Mouse (Mus musculus) adrenal gland, postnatal 10 days (tissue): ENCODE measurements around the gene Ugt1a9. TPM values are rescaled to one million over a fixed set of nuclear protein-coding genes. Genes with fewer than 3 reads are reported as not detected.
A peak's percentile ranks its signal among the peaks of the same experiment; 100 is the strongest.
"Not testable (repeated sequence)": the region's sequence is repeated elsewhere in the genome, so short reads cannot be mapped to it uniquely, and the experiment has no call there.

Source experiments
- DNase-seq: peaks from one replicate; pipeline ENCODE4 v3.0.0; 2021; ENCODE audit warnings: mixed read lengths
- total RNA-seq, 2 experiments: library from RNA; stranded (reverse); gene quantifications; 2 replicates each; pipeline ENCODE4 v1.2.3; 2021

The Ugt1a9 gene
- total RNA-seq, 2 experiments from 2014 or later: 4.1 to 6.3 TPM

DNA sequence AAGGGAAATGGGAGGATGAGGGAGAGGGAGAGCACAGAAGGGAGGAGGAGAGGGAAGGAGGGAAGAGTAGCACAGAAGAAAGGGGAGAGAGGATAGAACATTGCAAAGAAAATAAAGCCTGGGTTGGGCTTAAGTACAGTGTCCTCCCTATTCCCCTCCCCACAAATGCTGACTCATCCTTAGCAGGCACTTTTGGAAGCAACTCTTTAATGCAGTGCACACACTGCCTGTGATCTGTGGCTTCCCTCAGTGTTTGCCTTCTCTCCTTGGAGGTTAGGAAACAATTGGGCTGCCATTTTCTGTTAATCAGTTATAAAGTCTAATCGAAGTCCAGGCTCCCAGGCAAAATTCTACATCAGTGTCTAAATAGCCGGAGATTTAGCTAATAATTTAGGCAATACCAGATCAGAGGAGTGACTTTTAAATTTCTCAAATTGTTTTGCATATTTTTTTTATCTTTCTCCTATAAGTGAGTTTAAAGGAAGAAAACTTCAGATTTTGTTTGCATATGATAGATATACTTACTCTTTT is 38.5 kb downstream of the Ugt1a9 start:
- DNase-seq: not testable (repeated sequence)

DNA sequence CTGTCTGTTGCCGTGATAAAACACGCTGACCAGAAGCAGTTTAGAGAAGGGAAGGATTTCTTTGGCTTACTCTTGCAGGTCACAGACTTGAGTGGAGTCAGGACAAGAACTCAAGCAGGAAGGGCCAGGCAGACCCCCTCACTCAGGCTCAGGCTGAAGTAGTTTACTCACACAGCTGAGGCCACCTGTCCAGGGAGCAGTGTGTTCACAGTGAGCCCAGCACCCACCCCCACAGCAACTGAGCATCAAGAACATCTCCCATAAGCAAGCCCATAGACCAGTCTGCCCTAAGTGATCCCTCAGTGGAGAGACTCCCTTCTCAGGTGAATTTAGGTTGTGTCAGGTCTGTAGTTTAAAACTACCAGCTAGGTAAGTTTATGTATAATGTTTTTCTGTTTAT is 39.0 kb downstream of the Ugt1a9 start:
- DNase-seq: not testable (repeated sequence)

DNA sequence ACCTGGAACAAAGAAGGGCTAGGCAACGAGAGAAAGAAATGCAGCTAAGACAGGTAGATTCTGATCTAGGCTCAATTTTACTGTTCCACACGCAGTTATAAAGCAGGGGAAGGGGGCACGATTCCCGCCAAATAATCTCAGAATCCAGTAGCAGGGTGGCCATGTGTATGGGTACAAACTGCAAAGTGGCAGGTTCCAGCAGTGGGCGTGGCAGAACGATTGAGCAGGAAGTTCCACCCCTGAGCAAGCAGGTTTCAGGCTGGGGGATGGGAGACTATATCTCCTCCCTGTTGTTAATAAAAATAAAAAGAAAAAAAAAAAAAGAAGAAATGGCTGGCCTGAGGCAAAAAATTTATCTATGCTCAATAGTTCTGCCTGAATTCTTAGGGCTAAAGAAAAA is 42.2 kb downstream of the Ugt1a9 start:
- not testable (repeated sequence) for DNase-seq

DNA sequence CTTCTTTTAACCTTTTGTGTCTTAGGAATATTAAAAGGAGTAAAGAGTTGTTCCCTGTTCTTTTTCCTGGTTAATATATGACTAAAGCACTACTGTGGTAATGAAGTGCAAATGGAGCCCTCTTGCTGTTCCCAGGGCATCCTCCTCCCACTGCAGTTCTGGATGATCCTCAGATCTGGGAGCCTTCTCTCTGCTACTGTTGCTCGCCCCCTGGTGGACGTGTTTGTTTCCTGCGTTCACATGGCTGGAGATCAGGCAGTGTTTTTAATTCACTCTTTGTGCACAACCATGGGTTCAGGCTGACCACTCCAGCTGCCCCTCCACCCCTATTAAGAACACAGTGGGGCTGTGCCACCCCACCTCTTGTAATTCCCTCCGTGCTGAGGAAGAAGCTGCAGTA is 50.0 kb downstream of the Ugt1a9 start:
- DNase-seq: not testable (repeated sequence)

DNA sequence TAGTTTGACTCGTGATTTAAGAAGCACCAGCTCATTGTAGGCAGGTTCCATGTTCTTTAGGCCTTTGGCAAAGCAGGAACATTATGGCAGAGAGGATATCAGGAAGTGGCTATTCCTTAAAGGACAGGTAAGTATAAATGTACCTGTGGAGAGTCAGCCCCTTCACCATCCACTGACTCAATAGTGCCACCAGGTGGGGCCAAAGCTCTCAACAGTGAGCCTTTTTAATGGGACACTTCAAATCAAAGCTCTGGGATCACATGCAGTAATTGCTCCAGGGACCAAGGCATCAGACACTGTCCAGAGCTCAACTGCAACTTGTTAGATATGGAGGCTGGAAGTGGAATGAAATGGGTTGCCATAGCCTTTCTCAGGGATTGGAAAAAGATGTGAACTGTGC is 50.9 kb downstream of the Ugt1a9 start:
- peak; percentile 55 for DNase-seq

DNA sequence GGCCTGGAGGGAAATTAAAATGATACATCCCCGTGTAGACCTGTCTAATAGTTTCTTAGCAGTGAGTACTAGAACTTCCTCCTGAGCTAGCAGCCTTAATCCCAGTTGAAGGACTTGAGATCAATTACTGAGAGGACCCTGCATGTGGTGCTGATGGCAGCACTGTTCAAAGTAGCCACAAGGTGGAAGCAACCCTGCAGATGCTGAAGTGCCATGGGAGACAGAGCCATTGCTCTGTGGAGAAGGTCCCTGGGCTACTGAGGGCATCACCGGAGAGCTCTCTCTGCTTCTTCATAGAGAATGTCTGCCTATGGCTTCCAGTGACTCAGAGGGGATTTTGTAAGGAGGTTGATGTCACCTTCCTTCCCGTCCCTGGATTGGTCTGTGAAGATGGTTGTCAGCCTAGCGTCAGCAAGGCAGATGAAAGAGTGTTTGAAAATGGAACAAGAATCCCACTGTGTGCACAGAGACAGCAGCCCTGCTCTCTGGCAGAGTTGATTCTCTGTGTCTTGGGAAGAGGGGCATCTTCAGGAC is 55.3 kb downstream of the Ugt1a9 start:
- DNase-seq: peak; percentile 7

DNA sequence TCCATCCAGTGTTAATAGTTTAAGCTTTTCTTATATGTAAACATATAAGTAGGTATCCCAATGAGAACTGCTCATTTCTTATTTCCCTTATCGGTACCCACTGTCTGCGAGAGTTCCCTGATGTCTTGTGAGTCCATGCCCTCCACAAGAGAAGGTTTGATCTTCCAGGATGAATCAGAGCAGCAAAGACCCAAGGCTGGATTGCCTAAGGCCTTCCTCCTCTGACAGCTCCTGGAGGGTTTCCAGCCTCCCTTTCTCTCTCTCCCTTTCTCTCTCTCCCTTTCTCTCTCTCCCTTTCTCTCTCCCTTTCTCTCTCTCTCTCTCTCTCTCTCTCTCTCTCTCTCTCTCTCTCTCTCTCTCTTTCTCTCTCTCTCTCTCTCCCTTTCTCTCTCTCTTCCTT is 58.5 kb downstream of the Ugt1a9 start:
- DNase-seq: peak; percentile 48

DNA sequence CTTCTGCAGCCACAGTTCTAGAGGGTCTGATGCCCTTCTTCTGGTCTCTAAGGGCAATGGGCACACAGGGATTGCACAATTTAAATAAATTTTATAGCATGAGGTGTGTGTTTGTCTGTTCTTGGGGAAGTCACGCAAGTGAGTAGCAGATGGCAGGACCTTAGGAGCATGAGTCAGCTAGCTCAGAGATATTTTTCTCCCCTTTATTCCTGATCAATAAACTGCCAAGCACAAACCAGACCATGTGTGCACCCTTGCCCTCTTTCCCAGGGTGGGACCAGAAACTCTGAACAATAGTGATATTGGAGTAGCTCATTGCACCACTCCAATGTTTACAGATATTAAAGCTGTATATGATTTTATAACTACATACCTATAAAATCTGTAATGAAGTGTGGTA is 59.6 kb downstream of the Ugt1a9 start:
- not testable (repeated sequence) for DNase-seq

DNA sequence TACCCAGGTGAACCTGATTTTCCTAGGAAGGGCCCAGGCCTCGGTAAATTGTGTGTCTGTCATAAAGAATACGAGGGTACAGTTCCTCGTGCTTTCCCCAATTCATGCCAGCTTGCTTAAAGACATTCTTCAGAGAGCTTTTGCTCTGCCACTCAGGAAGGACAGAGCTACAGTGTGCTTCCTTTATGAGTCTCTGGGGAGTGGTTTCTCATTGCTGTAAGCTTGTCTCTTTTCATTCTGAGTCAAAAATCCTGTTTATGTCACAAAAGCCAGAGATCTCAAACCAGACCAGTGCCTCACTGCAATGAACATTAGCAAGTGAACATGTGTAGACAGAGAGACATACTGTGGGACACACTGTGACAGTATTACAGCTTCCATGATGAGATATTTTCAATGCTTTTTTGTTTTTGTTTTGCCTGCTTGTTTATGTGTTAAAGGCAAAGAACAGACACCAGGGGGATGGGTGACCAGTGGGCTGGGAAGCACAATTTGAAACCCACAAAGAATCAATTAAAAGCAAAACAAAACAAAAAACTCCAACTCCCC is 63.4 kb downstream of the Ugt1a9 start:
- DNase-seq: no peak

DNA sequence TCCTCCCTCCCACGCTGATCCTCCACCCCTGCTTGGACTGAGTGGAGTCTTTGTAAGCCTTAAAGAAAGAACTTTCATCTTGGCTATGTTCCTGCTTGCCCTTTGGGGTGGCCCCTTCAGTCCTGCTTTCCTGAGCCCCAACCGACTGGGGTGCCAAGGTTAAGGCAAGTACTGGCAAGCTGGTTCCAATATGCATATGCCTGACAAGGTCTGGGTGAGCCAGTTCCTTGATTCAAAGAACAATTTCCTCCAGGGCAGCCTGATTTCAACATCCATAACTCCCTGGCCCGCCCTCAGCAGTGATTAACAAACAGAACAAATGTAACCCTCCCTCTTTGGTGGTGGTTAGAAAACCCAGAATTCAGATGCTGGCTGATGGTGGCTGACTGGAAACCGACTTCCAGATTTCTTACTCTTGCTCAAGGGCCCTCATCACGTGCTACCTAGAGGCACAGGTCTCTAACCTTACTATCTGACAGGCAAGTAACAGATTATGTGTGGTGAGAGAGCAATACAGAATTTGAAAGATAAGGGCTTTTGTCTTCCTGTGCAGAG is 63.9 kb downstream of the Ugt1a9 start, which contains the start of gene Ugt1a6a:
Gene Ugt1a6a (plus strand): TSS at position 353 of the 555 bp plus-strand sequence.
- DNase-seq: peak; percentile 51

DNA sequence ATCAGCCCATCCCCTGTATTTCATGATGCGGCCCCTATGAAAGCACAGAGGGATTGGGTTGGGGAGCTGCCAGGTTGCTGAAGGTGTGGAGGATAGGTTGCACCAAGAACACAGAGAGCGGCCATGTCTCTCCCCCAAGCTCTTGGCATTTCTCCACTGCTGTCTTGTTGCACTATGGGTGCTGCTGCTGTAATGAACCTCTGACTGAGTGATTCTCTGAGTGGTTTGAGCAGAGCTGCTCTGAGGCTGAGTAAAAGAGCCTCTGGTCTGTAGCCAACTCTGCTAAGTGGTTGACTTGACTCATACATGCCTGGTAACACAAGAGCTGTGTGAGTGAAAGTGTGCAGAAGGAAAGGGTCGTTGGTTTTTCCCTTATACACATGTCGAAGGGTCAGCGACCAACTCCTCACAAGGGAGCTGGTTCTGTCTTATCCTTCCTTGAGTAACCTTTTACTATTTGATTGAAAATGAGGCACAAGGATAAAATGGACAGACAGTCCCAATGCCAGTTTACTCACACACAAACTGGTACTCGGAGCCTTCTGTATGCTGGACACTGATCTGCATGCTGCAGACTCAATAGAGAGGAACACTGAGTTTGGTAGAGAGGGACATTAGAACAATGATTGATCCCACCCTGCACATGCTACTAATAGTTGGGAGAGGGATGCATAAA is 64.8 kb downstream of the Ugt1a9 start:
- not testable (repeated sequence) for DNase-seq

DNA sequence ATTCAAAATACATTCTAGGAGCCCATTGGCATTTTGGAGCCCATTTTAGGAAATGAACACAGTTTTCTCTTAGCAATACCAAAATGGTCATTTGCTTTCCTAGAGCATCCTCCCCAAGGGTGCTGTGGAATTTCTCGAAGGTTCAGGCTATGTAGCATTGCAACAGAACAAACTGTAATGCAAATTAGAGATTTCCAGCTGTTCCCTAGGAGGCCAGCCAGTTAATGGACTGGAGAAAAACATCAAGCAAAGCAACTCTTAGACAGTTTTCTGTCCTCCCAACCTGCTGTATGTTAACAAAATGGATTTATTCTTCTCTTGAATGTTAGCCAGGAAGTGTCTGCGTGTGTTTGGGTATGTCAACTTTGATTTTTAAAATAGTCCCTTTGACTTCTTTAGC is 66.0 kb downstream of the Ugt1a9 start:
- DNase-seq: no peak

DNA sequence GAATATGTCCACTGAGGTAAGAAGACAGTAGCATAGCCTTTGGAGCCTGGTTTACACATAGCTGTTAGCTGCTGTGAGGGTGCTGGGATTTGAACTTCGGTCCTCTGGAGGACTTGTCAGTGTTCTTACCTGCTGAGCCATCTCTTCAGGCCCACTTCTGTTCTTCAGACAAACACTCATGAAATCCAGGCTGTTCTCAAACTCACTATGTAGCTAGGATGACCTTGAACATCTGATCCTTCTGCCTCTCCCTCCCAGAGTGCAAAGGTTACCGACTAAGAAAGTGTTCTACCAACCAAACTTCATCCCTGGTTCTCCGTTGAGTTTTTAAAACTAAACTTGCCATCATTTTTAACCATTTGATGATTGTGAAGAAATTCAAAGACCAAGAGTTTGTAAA is 66.7 kb downstream of the Ugt1a9 start:
- no peak for DNase-seq

DNA sequence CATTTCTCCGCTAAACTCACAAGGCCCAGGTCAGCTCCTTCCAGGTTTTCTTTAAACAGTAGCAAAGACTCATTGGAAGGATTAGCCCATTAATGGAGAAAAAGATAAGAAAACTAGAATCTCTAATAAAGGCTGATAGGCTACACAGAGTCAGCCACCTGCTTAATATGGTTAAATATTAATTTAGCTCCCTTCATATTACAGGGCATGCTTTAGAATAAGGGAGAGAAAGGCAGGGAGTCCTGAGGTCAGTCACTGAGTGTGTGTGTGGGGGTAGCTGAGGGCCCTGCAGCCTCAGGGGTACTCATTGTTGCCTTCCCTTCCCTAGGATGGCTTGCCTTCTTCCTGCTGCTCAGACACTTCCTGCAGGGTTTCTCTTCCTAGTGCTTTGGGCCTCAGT is 67.5 kb downstream of the Ugt1a9 start:
- no peak for DNase-seq

DNA sequence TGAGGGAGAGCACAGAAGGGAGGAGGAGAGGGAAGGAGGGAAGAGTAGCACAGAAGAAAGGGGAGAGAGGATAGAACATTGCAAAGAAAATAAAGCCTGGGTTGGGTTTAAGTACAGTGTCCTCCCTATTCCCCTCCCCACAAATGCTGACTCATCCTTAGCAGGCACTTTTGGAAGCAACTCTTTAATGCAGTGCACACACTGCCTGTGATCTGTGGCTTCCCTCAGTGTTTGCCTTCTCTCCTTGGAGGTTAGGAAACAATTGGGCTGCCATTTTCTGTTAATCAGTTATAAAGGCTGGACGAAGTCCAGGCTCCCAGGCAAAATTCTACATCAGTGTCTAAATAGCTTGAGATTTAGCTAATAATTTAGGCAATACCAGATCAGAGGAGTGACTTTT is 69.9 kb downstream of the Ugt1a9 start:
- DNase-seq: not testable (repeated sequence)

DNA sequence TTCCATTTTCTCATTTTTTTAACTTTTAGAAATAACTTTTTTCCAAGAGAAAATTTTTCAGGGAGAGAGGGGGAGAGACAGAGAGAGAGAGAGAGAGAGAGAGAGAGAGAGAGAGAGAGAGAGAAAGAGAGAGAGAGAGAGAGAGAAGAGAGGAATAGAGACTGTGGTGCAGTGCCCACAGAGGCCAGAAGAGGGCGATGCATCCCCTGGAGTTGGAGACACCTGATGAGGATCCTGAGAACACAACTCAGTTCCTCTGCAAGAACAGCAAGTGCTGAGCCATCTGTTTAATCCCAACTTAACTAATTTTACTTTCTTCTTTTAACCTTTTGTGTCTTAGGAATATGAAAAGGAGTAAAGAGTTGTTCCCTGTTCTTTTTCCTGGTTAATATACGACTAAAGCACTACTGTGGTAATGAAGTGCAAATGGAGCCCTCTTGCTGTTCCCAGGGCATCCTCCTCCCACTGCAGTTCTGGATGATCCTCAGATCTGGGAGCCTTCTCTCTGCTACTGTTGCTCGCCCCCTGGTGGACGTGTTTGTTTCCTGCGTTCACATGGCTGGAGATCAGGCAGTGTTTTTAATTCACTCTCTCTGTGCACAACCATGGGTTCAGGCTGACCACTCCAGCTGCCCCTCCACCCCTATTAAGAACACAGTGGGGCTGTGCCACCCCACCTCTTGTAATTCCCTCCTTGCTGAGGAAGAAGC is 73.5 kb downstream of the Ugt1a9 start:
- peak; percentile 63 for DNase-seq

DNA sequence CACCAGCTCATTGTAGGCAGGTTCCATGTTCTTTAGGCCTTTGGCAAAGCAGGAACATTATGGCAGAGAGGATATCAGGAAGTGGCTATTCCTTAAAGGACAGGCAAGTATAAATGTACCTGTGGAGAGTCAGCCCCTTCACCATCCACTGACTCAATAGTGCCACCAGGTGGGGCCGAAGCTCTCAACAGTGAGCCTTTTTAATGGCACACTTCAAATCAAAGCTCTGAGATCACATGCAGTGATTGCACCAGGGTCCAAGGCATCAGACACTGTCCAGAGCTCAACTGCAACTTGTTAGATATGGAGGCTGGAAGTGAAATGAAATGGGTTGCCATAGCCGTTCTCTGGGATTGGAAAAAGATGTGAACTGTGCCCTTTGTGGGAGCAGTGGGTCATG is 74.7 kb downstream of the Ugt1a9 start:
- peak; percentile 24 for DNase-seq

DNA sequence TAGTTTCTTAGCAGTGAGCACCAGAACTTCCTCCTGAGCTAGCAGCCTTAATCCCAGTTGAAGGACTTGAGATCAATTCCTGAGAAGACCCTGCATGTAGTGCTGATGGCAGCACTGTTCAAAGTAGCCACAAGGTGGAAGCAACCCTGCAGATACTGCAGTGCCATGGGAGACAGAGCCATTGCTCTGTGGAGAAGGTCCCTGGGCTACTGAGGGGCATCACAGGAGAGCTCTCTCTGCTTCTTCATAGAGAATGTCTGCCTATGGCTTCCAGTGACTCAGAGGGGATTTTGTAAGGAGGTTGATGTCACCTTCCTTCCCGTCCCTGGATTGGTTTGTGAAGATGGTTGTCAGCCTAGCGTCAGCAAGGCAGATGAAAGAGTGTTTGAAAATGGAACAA is 79.5 kb downstream of the Ugt1a9 start:
- DNase-seq: peak; percentile 14

DNA sequence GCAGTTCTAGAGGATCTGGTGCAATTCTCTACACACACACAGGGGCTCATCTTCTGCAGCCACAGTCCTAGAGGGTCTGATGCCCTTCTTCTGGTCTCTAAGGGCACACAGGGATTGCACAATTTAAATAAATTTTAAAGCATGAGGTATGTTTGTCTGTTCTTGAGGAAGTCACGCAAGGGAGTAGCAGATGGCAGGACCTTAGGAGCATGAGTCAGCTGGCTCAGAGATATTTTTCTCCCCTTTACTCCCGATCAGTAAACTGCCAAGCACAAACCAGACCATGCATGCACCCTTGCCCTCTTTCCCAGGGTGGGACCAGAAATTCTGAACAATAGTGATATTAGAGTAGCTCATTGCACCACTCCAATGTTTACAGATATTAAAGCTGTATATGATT is 87.8 kb downstream of the Ugt1a9 start:
- DNase-seq: no peak

DNA sequence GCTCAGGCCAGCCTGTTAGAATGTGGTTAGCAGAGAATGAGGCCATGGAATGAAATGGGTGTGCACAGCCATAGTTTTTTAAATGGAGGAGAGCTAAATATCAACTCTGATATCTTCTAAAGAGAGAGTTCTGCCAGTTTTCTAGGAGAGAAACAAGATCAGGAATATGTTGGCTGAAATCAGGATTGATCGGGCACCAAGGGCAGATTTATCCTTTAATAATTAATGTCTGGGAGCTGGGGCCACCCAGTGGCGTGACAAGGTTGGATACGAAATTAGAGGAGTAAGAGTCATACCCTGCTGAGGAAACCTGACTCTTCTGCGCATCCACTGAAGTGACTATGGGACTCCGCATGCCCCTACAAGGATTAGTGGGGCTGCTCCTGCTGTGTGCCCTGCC is 95.1 kb downstream of the Ugt1a9 start, which contains the start of gene Ugt1a5:
Gene Ugt1a5 (plus strand): TSS at position 302 of the 400 bp plus-strand sequence.
- DNase-seq: no peak

DNA sequence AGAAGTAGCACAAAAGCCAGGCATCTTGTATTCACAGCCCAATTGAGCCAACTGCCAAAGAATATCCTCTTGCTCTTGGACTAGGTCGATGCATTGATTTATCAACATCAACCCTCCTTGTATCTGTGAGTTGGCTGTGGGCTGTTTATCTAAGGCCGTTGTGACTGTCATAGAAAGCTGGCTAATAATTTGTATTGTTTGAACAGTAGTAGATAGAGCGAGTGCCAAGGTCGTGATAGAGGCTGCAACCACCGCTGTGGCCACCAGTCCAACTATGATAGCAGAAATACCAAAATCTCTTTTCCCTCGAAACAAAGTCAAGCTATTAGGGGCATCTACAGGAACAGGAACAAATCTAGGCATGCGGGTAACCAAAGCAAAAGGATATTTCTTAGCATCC is 101.6 kb downstream of the Ugt1a9 start:
- not testable (repeated sequence) for DNase-seq

DNA sequence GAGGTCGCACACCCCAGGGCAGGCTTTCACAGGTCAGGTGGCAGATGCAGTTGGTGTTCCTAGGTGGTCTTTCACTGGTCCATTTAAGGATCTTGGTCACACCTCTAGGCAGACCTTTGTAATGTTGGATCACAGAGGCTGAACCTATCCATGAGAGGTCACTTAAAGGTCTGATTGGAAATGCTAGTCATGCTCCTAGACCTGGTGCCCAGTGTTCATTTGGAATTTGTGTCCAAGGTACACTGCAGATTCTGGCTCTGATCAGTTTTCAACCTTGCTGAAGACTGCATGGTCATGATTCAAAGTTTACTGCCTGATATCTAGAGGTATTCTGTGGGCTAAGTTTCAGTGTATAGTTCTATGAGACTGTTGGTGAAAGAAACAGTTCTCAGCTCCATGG is 109.1 kb downstream of the Ugt1a9 start:
- no peak for DNase-seq
